Comparison of ENCODE assay signal across 8 mouse cellular contexts in genomic region chr4:136143193-136143976, GRCm38 (mm10). TPM values are rescaled to one million over a fixed set of nuclear protein-coding genes. Genes with fewer than 3 reads are reported as not detected.
DNase-seq lines count a peak whose midpoint lies in the region; ATAC-seq and TF ChIP-seq lines count a peak whose summit lies in the region.

Id3 (plus strand) TSS chr4:136143497.

- H3K4me1 ChIP-seq in limb, embryonic 13.5 days: peaks cover 70% of the 10 kb centered on the region
- H3K4me1 ChIP-seq in midbrain, embryonic 15.5 days: peaks cover 68% of the 10 kb centered on the region
- peaks cover 17% of the 10 kb centered on the region for H3K4me1 ChIP-seq in spleen, adult 2 months (ENCODE audit: control insufficient read depth, insufficient read depth, insufficient read length)

- peak; percentile 18 to 43 for DNase-seq in cerebellum, adult 18-20 months
- no peak for DNase-seq in cerebellum, adult 9-10 months
- peak; percentile 95 for DNase-seq in embryo, embryonic 11.5 days (ENCODE audit: low read depth, low spot score)
- peak; percentile 100 for DNase-seq in heart, adult 11 months
- peak; percentile 96 for DNase-seq in kidney, adult 18-20 months
- peak; percentile 88 to 91 for DNase-seq in spleen, adult 2 months (ENCODE audit: low read depth in 1 of 2, low spot score in 2 of 2)

- peak within 1 kb of the TSS; percentile 75 for H3K4me2 ChIP-seq in limb, embryonic 13.5 days (replicated peaks)
- H3K4me2 ChIP-seq in midbrain, embryonic 15.5 days: peak within 1 kb of the TSS; percentile 79

- H3K36me3 ChIP-seq in limb, embryonic 13.5 days: no peaks in the 10 kb centered on the region
- H3K36me3 ChIP-seq in midbrain, embryonic 15.5 days (replicated peaks): no peaks in the 10 kb centered on the region
- H3K36me3 ChIP-seq in spleen, adult 2 months (ENCODE audit: control insufficient read depth, insufficient read depth, low read length): peaks cover 3% of the 10 kb centered on the region; the same call in 1 of the 2 replicates

- peak within 1 kb of the TSS; percentile 99 for H3K27ac ChIP-seq in limb, embryonic 13.5 days
- peak within 1 kb of the TSS; percentile 62 for H3K27ac ChIP-seq in midbrain, embryonic 15.5 days
- peak within 1 kb of the TSS; percentile 96 for H3K27ac ChIP-seq in spleen, adult 2 months (ENCODE audit: insufficient read depth, low read length)

- no peaks in the 10 kb centered on the region for H3K27me3 ChIP-seq in limb, embryonic 13.5 days
- H3K27me3 ChIP-seq in midbrain, embryonic 15.5 days (replicated peaks): 0 out of 2 replicates have a peak, but pooled peaks cover 6% of the 10 kb centered on the region
- no peaks in the 10 kb centered on the region for H3K27me3 ChIP-seq in spleen, adult 2 months (ENCODE audit: control insufficient read depth, insufficient read depth, low read length)

- H3K9me3 ChIP-seq in limb, embryonic 13.5 days: no peaks in the 10 kb centered on the region
- H3K9me3 ChIP-seq in midbrain, embryonic 15.5 days: no peaks in the 10 kb centered on the region

- peak; percentile 86 for ATAC-seq in limb, embryonic 13.5 days (ENCODE audit: low FRiP score, low read depth)
- peak; percentile 78 for ATAC-seq in midbrain, embryonic 15.5 days (replicated peaks)

- peak within 1 kb of the TSS; percentile 92 for H3K9ac ChIP-seq in limb, embryonic 13.5 days
- peak within 1 kb of the TSS; percentile 49 for H3K9ac ChIP-seq in midbrain, embryonic 15.5 days

- TF ChIP-seq CTCF in spleen, adult 2 months (IDR thresholded peaks at IDR 0.05; ENCODE audit: extremely low read depth, insufficient read depth, insufficient read length, insufficient replicate concordance): no peak

- under 1% methylated on average over 39 of the region's 39 CpGs for WGBS in limb, embryonic 13.5 days
- WGBS in midbrain, embryonic 15.5 days: under 1% methylated on average over 39 of the region's 39 CpGs
- 2% methylated on average over 39 of the region's 39 CpGs for WGBS in spleen, adult 2 months

- peak within 1 kb of the TSS; percentile 66 for H3K4me3 ChIP-seq in limb, embryonic 13.5 days
- H3K4me3 ChIP-seq in midbrain, embryonic 15.5 days: peak within 1 kb of the TSS; percentile 48
- peak within 1 kb of the TSS; percentile 91 for H3K4me3 ChIP-seq in spleen, adult 2 months (ENCODE audit: extremely low read depth, insufficient read depth, insufficient read length)

- peak; percentile 99 for TF ChIP-seq POLR2A in spleen, adult 2 months (IDR thresholded peaks at IDR 0.05; ENCODE audit: low read depth, low read length)

RNA-seq across cellular contexts. Expression of gene Id3, which starts in this region (rescaled TPM):
- polyA plus RNA-seq in limb, embryonic 13.5 days (2015; fragmentation: Nextera tagmentation; extraction: Ambion mirVana): 736 and 770 TPM in 2 replicates
- polyA plus RNA-seq in midbrain, embryonic 15.5 days (2015; fragmentation: Nextera tagmentation; extraction: Ambion mirVana): 127 and 151 TPM in 2 replicates
- 138 and 195 TPM in 2 replicates for polyA plus RNA-seq in spleen, adult 2 months (2012; rRNA removed)
